Mouse (Mus musculus) cerebellum, postnatal 25 days (tissue): Measurements from ENCODE around the gene Plcz1.

Source experiments
- DNase-seq, 2 experiments: peaks; one replicate each; pipeline ENCODE4 v3.0.0; 2021; ENCODE audit warnings: mixed read lengths in 2 of 2

Plcz1 gene

DNA sequence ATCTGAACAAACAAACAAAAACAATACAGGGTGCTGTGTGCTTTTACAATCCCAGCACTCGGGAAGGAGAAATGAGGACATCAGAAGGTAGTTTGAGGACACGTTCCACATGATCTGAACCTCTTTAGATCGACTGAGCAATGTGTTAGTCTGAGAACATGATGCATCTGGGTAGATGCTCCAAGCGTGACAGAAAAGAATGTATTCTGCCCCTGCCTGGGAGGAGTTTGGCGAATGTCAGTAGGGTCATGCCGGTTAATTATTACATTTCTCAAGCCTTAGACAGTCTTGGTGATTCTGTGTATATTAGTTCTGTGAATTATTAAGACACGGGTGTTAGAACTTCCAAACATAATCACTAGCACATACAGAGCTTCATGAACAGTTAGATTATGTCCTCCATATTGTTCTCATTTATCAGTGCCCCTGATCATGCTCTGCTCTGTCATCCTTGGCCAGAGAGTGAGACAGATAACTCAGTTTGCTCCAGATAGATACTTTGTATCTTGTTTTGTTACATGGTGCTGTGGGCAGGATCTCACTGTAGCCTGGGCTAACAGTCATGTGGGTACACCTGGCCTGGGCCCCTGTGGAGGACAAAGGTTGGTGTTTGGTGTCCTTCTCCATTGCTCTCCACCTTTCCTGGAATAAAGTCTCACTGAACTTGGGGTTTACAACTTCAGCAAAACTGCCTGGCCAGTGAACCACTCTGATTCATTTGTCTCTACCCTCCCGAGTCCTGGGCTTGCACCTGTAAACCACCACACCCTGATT lies 94.0 kb downstream of the Plcz1 start:
- no peak for DNase-seq
